Mouse (Mus musculus): ENCODE measurements around the gene Mien1.

- TF ChIP-seq CTCF (IDR thresholded peaks at IDR 0.05; ENCODE audit: insufficient read depth, low read depth, low read length) (no peak), POLR2A (IDR thresholded peaks at IDR 0.05; ENCODE audit: insufficient read depth, low read depth, low read length) (no peak)
Observed at GRCm38 (mm10) chr11:98435723-98436122, 3.1 kb downstream of the Mien1 start.

Measured in olfactory bulb, adult 2 months (tissue).